Mouse (Mus musculus): ENCODE results near the gene Iqschfp. TPM values are rescaled to one million over a fixed set of nuclear protein-coding genes. Genes with fewer than 3 reads are reported as not detected.

Iqschfp gene
- polyA plus RNA-seq, 1 experiment from 2014 or later, result not detected

DNA sequence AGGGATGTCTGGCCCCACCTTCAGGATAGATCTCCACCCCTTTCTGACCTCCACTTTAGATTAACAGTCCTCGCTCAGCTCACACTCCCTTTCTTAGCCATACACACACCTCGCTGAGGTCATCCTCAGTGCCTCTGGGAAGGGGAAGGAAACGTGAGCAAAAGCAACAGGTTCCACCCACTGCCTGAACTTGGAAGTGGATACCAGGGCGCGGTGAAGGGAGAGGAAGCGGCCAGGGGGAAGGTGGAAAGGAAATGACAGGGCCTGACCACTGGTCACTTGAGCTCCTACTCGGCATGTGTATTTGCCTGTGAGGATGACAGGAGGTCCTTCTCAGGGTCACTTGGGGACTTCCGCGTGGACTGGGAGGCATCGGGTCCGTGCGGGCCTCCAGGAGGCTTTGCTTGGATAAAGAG is 601.1 kb downstream of the Iqschfp start:
- H3K9me3 ChIP-seq, result no peaks in the 10 kb centered on the region
- peak; percentile 58 for ATAC-seq (ENCODE audit: borderline replicate concordance, extremely low read depth, low FRiP score, low TSS enrichment)
- peaks cover 42% of the 10 kb centered on the region for H3K4me1 ChIP-seq
- WGBS, result 1% methylated on average over 12 of the region's 12 CpGs
- H3K4me3 ChIP-seq, result peak overlapping the region; percentile 93
- peak overlapping the region; percentile 99 for H3K27ac ChIP-seq
- no peaks in the 10 kb centered on the region for H3K27me3 ChIP-seq
- no peaks in the 10 kb centered on the region for H3K36me3 ChIP-seq
- H3K4me2 ChIP-seq, result peak overlapping the region; percentile 88
- peak overlapping the region; percentile 91 for H3K9ac ChIP-seq

DNA sequence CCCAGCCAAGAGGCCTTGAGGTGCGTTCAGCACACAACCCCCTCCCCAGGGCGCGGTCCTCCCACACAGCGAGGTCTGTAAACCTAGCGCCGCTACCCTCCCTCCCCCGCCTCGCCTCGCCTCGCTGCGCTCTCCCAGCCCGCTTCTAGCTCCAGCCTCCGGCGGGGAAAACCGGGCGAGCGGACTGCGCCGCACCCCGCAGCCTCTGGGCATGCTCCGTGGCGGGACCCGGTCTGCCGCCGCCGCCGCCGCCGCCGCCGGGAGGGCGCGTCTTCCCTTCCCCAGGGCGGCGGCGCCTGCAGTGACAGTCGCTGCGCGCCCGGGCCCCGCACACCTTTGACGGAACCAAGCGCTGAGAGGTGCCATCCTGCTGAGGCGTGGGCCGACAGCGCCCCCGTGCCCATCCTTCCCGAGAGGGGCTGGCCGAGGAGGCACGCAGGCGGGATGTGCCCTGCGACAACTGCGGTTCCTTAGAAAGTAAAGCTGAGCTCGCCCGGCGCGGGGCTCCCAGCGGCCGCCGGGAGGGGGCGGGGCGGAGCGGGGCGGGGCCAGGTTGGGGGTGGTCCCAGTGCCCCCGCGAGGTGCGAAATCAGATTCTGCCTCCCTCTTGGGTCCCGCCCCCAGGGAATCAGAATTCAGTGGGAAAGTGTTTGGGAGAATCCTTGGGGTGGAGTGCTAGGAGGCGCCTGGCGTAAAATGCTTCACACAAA is 601.7 kb downstream of the Iqschfp start:
- Histone ChIP-seq H3K4me1 (peaks cover 39% of the 10 kb centered on the region), H3K9ac (peak overlapping the region; percentile 91), H3K4me2 (peak overlapping the region; percentile 88), H3K36me3 (no peaks in the 10 kb centered on the region), H3K4me3 (peak overlapping the region; percentile 93), H3K27me3 (no peaks in the 10 kb centered on the region), H3K9me3 (no peaks in the 10 kb centered on the region), H3K27ac (peak overlapping the region; percentile 99)
- peak; percentile 82 for ATAC-seq (ENCODE audit: borderline replicate concordance, extremely low read depth, low FRiP score, low TSS enrichment)
- under 1% methylated on average over 67 of the region's 70 CpGs for WGBS

DNA sequence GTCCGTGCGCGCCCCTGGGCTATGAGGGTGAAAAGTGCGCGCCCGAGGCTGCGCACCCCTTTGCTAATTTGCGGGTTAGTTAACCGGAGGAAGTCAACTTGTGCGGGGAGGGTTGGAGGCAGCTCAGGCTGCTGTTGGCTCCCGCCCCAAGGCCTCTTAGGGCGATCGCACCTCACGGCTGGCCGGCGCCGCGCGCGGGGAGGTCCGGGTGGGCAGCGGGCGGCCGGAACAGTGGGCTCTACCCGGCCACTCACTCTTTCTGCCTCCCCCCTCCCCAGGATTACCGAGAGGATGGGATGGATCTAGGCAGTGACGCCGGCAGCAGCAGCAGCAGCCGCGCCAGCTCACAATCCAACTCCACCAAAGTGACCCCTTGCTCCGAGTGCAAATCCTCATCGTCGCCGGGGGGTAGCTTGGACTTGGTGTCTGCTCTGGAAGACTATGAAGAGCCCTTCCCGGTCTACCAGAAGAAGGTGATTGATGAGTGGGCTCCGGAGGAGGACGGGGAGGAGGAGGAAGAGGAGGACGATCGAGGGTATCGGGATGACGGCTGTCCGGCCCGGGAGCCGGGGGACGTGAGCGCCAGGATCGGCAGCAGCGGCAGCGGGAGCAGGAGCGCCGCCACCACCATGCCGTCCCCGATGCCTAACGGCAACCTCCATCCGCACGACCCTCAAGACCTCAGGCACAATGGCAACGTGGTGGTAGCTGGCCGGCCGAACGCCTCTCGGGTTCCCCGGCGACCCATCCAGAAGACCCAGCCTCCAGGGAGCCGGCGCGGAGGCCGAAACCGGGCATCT is 602.5 kb downstream of the Iqschfp start:
- under 1% methylated on average over 68 of the region's 68 CpGs for WGBS
- H3K27ac ChIP-seq, result peak overlapping the region; percentile 99
- no peaks in the 10 kb centered on the region for H3K9me3 ChIP-seq
- peak overlapping the region; percentile 88 for H3K4me2 ChIP-seq
- no peaks in the 10 kb centered on the region for H3K36me3 ChIP-seq
- peaks cover 39% of the 10 kb centered on the region for H3K4me1 ChIP-seq
- no peaks in the 10 kb centered on the region for H3K27me3 ChIP-seq
- peak overlapping the region; percentile 93 for H3K4me3 ChIP-seq
- H3K9ac ChIP-seq, result peak overlapping the region; percentile 91
- ATAC-seq (ENCODE audit: borderline replicate concordance, extremely low read depth, low FRiP score, low TSS enrichment), result peak; percentile 41

DNA sequence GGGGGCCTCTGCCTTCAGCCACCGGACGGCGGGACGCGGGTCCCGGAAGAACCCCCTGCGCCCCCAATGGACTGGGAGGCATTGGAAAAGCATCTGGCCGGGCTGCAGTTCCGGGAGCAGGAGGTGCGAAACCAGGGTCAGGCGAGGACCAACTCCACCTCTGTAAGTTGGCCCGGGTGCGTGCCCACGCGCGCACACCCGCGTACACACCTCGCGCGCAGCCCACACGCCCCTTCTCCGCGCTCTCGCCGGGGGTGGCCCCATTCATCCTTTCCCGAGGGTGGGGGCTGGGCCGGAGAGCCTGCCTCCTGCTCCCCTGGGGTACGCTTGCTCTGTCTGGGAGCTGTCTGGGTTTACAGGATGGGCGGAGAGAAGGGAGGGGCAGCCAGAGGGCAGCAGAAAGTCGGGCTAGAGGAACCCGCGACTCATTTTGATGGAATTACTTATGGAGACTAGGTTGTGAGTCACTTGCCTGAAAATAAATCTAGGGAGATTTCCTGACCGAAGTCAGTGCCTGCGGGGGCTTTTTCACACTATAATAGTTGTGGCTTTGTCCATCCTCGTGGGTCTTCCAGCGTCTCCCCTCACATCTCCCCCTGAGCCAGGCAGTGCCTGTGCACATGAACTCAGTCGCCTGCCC is 603.2 kb downstream of the Iqschfp start:
- Histone ChIP-seq H3K36me3 (no peaks in the 10 kb centered on the region), H3K27me3 (no peaks in the 10 kb centered on the region)
- peak; percentile 30; the same call in 1 of the 2 replicates for ATAC-seq (ENCODE audit: borderline replicate concordance, extremely low read depth, low FRiP score, low TSS enrichment)

DNA sequence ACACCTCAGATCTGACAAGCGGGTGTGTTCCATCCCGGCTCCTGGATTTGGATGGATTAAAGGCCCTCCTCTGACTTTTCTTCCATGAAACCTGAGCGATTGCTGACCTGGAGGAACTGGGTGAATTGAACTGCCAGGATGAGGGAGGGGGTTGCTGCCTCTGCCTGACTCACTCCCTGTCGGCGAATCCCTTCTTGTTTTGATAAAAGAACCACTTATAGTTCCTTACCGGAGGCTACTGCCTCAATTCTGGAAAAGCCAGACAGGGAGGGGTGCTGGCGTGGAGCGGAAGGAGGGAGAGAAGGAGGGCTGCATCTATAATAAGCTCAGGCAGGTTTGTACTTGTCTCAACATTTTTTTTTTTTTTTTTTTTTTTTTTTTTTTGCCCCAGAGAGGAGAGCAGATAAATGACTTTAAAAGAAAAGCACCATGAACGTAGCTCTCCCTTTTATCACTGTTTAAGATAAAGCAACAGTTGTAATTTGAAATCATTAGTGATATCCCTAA is 603.8 kb downstream of the Iqschfp start:
- Histone ChIP-seq H3K27me3 (no peaks in the 10 kb centered on the region), H3K9ac (peak overlapping the region; percentile 91)
- WGBS, result 1% methylated on average over 9 of the region's 9 CpGs

More for the DNA sequence above, 603.2 kb downstream of the Iqschfp start:
- no peaks in the 10 kb centered on the region for H3K9me3 ChIP-seq
- peak overlapping the region; percentile 99 for H3K27ac ChIP-seq
- under 1% methylated on average over 38 of the region's 38 CpGs for WGBS
- H3K4me3 ChIP-seq, result peak overlapping the region; percentile 93
- peak overlapping the region; percentile 88 for H3K4me2 ChIP-seq
- H3K4me1 ChIP-seq, result peaks cover 39% of the 10 kb centered on the region
- H3K9ac ChIP-seq, result peak overlapping the region; percentile 91

DNA sequence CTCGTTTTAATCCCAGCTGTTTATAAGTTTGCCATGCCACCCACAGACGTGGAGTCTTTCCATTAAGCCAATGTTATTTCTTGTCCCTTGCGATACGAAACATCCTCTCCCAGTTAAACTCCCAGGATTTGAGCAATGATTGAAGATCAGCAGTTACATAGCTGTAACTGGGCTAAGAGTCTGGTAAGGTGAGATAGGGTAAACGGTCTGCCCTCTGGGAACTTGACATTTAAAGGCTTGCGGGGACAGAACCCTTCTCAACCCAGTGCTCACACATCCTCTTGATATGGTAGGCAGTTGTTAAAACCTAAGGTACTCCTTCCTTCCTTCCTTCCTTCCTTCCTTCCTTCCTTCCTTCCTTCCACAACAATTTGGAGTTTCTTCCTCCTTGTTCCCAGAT is 604.5 kb downstream of the Iqschfp start:
- 41% methylated on average over 6 of the region's 6 CpGs for WGBS
- Histone ChIP-seq H3K27ac (no peak overlapping the region), H3K4me2 (peak overlapping the region; percentile 88), H3K4me1 (peaks cover 37% of the 10 kb centered on the region), H3K36me3 (no peaks in the 10 kb centered on the region), H3K4me3 (peak overlapping the region; percentile 93), H3K9me3 (no peaks in the 10 kb centered on the region), H3K27me3 (no peaks in the 10 kb centered on the region), H3K9ac (no peak overlapping the region)
- ATAC-seq (ENCODE audit: borderline replicate concordance, extremely low read depth, low FRiP score, low TSS enrichment), result no peak

More for the DNA sequence above, 603.8 kb downstream of the Iqschfp start:
- Histone ChIP-seq H3K4me2 (peak overlapping the region; percentile 88), H3K36me3 (no peaks in the 10 kb centered on the region), H3K27ac (peak overlapping the region; percentile 99), H3K4me3 (peak overlapping the region; percentile 93), H3K4me1 (peaks cover 39% of the 10 kb centered on the region), H3K9me3 (no peaks in the 10 kb centered on the region)
- no peak for ATAC-seq (ENCODE audit: borderline replicate concordance, extremely low read depth, low FRiP score, low TSS enrichment)

DNA sequence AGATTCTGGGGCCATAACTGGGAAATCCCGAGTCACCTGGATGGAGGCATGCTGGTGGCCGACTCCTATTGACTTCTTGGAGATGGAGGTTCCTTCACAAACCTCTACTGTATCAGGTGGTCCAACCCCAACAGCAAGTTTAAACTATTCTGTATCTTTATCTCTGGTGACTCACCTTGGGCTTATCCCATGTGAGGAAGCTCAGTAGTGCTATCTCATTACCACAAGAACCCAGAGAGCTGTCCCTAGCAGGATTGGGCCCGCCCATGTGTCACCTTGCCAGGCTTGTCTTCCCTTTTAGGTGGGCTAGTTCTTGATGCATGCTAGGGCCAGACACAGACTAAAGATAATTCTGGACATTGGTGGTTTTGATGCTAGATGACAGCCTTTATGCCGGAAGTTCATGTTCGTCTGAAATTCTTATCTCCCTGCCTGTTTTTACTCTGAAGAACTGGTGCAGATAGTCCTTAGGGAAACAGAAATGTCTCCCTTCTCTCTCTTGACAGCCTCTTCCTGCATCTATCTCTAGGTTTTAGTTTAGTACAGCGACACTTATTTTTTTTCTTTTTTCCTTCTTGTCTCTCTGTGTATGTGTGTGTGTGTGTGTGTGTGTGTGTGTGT is 607.6 kb downstream of the Iqschfp start:
- H3K4me1 ChIP-seq, result peaks cover 20% of the 10 kb centered on the region
- no peaks in the 10 kb centered on the region for H3K9me3 ChIP-seq
- no peak overlapping the region for H3K4me3 ChIP-seq
- no peak overlapping the region for H3K9ac ChIP-seq
- no peak for ATAC-seq (ENCODE audit: borderline replicate concordance, extremely low read depth, low FRiP score, low TSS enrichment)
- H3K27me3 ChIP-seq, result no peaks in the 10 kb centered on the region
- no peak overlapping the region for H3K4me2 ChIP-seq
- H3K36me3 ChIP-seq, result no peaks in the 10 kb centered on the region
- WGBS, result 67% methylated on average over 6 of the region's 6 CpGs
- H3K27ac ChIP-seq, result no peak overlapping the region

DNA sequence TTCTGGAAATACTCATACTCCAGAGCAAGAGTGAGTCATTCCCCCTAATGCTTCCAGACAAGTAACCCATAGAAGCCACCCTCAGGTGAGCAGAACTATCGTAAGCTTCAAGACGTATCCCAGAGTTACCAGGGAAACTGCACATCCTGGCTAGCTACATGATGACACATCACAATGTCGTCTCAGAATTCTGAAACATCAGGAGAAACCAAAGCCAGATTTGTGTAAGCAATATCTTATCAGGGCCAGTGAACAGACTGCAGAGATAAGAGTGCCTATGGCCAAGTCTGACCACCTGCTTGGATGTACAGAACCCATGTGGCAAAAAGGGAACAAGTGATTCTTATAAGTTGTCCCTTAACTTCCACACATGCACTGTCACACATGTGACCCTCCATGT is 612.8 kb downstream of the Iqschfp start:
- no peak overlapping the region for H3K27ac ChIP-seq
- H3K9ac ChIP-seq, result no peak overlapping the region
- ATAC-seq (ENCODE audit: borderline replicate concordance, extremely low read depth, low FRiP score, low TSS enrichment), result no peak
- H3K4me2 ChIP-seq, result no peak overlapping the region
- 74% methylated on average over 3 of the region's 3 CpGs for WGBS
- H3K4me1 ChIP-seq, result peaks cover 33% of the 10 kb centered on the region
- H3K9me3 ChIP-seq, result no peaks in the 10 kb centered on the region
- H3K27me3 ChIP-seq, result no peaks in the 10 kb centered on the region
- H3K4me3 ChIP-seq, result no peak overlapping the region
- H3K36me3 ChIP-seq, result no peaks in the 10 kb centered on the region

DNA sequence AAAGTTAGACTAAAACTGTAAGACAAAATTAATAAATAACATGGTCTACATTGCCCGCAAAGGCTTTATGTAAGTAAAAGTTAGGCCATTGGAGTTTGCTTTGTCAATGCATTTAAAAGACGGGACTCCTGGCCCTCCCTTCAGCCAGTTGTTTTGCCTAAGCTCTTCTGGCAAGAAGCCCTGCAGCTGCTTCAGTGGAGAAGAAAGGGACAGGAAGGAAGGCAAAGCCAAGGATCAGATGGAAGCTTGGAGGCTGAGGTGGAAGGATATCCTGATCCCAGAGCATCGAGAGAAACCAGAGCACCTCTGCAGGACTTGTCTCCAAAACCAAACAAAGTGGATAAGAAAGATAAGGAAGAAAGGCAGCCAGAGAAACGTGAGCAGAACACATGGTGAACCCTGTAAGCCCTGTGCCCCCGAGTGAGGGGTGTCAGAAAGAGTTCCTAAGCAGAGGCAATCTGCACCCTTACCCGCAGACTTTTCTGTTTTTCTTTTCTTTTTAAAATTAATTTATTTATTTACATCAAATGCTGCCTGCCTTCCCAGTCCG is 614.8 kb downstream of the Iqschfp start:
- Histone ChIP-seq H3K4me3 (no peak overlapping the region), H3K27me3 (no peaks in the 10 kb centered on the region), H3K4me2 (no peak overlapping the region), H3K9ac (no peak overlapping the region), H3K4me1 (peaks cover 33% of the 10 kb centered on the region), H3K9me3 (no peaks in the 10 kb centered on the region), H3K27ac (peak overlapping the region; percentile 42), H3K36me3 (no peaks in the 10 kb centered on the region)
- WGBS, result 23% methylated on average over 7 of the region's 7 CpGs
- ATAC-seq (ENCODE audit: borderline replicate concordance, extremely low read depth, low FRiP score, low TSS enrichment), result no peak

DNA sequence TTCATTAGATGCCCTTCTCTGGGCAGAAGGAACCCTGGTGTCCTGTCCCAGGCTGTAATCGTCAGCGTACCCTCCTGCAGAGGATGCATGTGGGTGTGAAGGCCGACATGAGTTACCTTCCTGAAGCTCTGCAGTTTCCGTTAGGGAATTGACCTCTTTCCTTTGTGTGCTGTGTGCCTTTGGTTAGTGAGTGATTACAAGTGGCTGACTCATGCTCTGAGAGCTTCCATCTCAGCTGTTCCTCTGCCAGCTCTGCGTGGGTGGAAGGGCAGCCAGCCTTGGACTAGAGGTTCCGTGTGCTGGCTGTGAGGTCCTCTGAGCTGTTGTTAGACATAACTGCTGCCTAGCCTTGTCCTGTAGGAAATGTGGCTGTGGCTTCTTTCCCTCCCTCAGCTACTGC is 616.6 kb downstream of the Iqschfp start:
- no peaks in the 10 kb centered on the region for H3K27me3 ChIP-seq
- peak overlapping the region; percentile 67 for H3K27ac ChIP-seq
- H3K4me3 ChIP-seq, result no peak overlapping the region
- H3K4me1 ChIP-seq, result peaks cover 36% of the 10 kb centered on the region
- H3K9me3 ChIP-seq, result no peaks in the 10 kb centered on the region
- H3K4me2 ChIP-seq, result no peak overlapping the region
- H3K9ac ChIP-seq, result no peak overlapping the region
- H3K36me3 ChIP-seq, result no peaks in the 10 kb centered on the region
- ATAC-seq (ENCODE audit: borderline replicate concordance, extremely low read depth, low FRiP score, low TSS enrichment), result peak; percentile 80
- 33% methylated on average over 6 of the region's 6 CpGs for WGBS

DNA sequence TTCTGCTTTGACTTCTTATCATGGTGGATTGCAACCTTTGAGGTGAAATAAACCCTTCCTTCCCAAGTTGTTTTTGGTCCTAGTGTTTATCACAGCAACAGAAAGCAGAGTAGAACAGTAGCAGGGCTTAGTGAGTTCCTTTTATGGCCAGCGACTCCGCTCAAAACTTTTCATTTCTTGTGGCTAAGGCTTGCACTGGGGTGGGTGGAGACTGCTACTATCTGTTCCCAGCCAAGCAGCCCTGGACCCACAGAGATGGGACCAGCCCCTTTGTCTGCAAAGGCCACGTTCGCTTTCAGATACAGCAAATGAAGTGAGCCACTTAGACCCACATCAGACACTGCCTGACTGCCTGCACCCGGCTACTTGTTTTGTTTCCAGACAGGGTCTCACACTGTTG is 618.8 kb downstream of the Iqschfp start:
- no peaks in the 10 kb centered on the region for H3K9me3 ChIP-seq
- no peak for ATAC-seq (ENCODE audit: borderline replicate concordance, extremely low read depth, low FRiP score, low TSS enrichment)
- WGBS, result 86% methylated on average over 5 of the region's 5 CpGs
- H3K27ac ChIP-seq, result no peak overlapping the region
- H3K4me1 ChIP-seq, result peaks cover 34% of the 10 kb centered on the region
- no peak overlapping the region for H3K9ac ChIP-seq
- H3K4me3 ChIP-seq, result no peak overlapping the region
- no peaks in the 10 kb centered on the region for H3K27me3 ChIP-seq
- H3K4me2 ChIP-seq, result no peak overlapping the region
- no peaks in the 10 kb centered on the region for H3K36me3 ChIP-seq
